Mouse (Mus musculus) E14TG2a.4 (cell line): ENCODE measurements around the gene Scaf4.

Experiments used
- CTCF ChIP-seq: conservative IDR thresholded peaks from 2 replicates; pipeline ENCODE4 v1.5.1; 2014; ENCODE audit warnings: low read length
- NANOG ChIP-seq: IDR thresholded peaks from 2 replicates; pipeline ENCODE4 v1.6.1; 2014; ENCODE audit warnings: borderline replicate concordance, low read length, mixed read lengths

GRCm38 (mm10) chr16:90279058-90279457, 5.2 kb downstream of the Scaf4 start:
- TF ChIP-seq CTCF = no peak
- no peak for TF ChIP-seq NANOG
